Mouse (Mus musculus) intestine, embryonic 14.5 days (tissue): ENCODE measurements at regions not wholly inside any gene's neighbourhood (a gene's known extent, or its start where the extent isn't known, plus 50 kb on each side); places are given as distances from the start of the nearest gene placed in this dataset.

ENCODE experiments used
- ATAC-seq: fragments of 200-750 bp; cut with Nextera tagmentation; replicated peaks from 2 replicates; pipeline ENCODE4 v1.8.0; 2017; ENCODE audit warnings: low read depth, moderate number of reproducible peaks, moderate TSS enrichment, moderate library complexity; ENCODE audit not compliant: low FRiP score, low TSS enrichment
- DNase-seq: peaks from one replicate; pipeline ENCODE4 v3.0.0-alpha.2; 2018; ENCODE audit warnings: low spot score
- H3K27ac ChIP-seq: fragments of 300-500 bp; sonication (generic); 2 replicates; pipeline ENCODE4 v1.5.1; 2014; ENCODE audit warnings: low read depth, mild to moderate bottlenecking, control low read depth
- H3K27me3 ChIP-seq: fragments of 300-500 bp; sonication (generic); replicated peaks from 2 replicates; pipeline ENCODE4 v1.6.1; 2014; ENCODE audit warnings: low read length, control low read depth; ENCODE audit not compliant: control insufficient read depth, insufficient read depth
- H3K36me3 ChIP-seq: fragments of 300-500 bp; sonication (generic); 2 replicates; pipeline ENCODE4 v1.6.1; 2014; ENCODE audit warnings: low read length, control low read depth; ENCODE audit not compliant: control insufficient read depth, insufficient read depth
- H3K4me1 ChIP-seq: fragments of 300-500 bp; sonication (generic); replicated peaks from 2 replicates; pipeline ENCODE4 v1.6.1; 2014; ENCODE audit warnings: low read length, control low read depth, mixed read lengths; ENCODE audit not compliant: control insufficient read depth, insufficient read depth
- H3K4me2 ChIP-seq: fragments of 300-500 bp; sonication (generic); 2 replicates; pipeline ENCODE4 v1.6.1; 2014; ENCODE audit warnings: low read length
- H3K4me3 ChIP-seq: fragments of 300-500 bp; sonication (generic); 2 replicates; pipeline ENCODE4 v1.5.1; 2014; ENCODE audit warnings: low read depth, low read length, control low read depth, mixed read lengths
- H3K9ac ChIP-seq: fragments of 300-500 bp; sonication (generic); 2 replicates; pipeline ENCODE4 v1.6.1; 2014; ENCODE audit warnings: mild to moderate bottlenecking, low read length
- H3K9me3 ChIP-seq: fragments of 300-500 bp; sonication (generic); 2 replicates; pipeline ENCODE4 v1.6.1; 2016; ENCODE audit warnings: low read length, control low read depth; ENCODE audit not compliant: control insufficient read depth
- WGBS: fragments of 180-500 bp; shearing (Covaris S2); extraction: QIAGEN DNeasy Blood & Tissue Kit; methylation state at CpG from one replicate; pipeline ENCODE4 v1.1.7; 2014; 5-methylcytosine and 5-hydroxymethylcytosine counted together

GRCm38 (mm10) chr12:109958357-109959085, 320.3 kb upstream of the Dio3 start:
- H3K9ac ChIP-seq = no peak overlapping the region
- DNase-seq (peak; percentile 92), ATAC-seq (peak; percentile 94)
- no peak overlapping the region for H3K4me3 ChIP-seq
- peaks cover 9% of the 10 kb centered on the region; the same call in 1 of the 2 replicates for H3K4me1 ChIP-seq
- H3K27me3 ChIP-seq = no peaks in the 10 kb centered on the region
- H3K9me3 ChIP-seq = no peaks in the 10 kb centered on the region
- H3K4me2 ChIP-seq = no peak overlapping the region
- H3K36me3 ChIP-seq = no peaks in the 10 kb centered on the region
- WGBS = 43% methylated on average over 18 of the region's 18 CpGs
- no peak overlapping the region for H3K27ac ChIP-seq

- H3K36me3 ChIP-seq = no peaks in the 10 kb centered on the region
- H3K9me3 ChIP-seq = no peaks in the 10 kb centered on the region
- DNase-seq (no peak), ATAC-seq (no peak)
- H3K4me3 ChIP-seq = no peak overlapping the region
- H3K9ac ChIP-seq = no peak overlapping the region
- no peak overlapping the region for H3K4me2 ChIP-seq
- no peaks in the 10 kb centered on the region for H3K27me3 ChIP-seq
- no peaks in the 10 kb centered on the region for H3K4me1 ChIP-seq
- no peak overlapping the region for H3K27ac ChIP-seq
- WGBS = 91% methylated on average over 12 of the region's 12 CpGs
Observed at GRCm38 (mm10) chr12:109966776-109967175, 312.1 kb upstream of the Dio3 start.

- H3K4me3 ChIP-seq = no peak overlapping the region
- no peaks in the 10 kb centered on the region for H3K9me3 ChIP-seq
- 82% methylated on average over 7 of the region's 7 CpGs for WGBS
- ATAC-seq (no peak), DNase-seq (no peak)
- no peak overlapping the region for H3K4me2 ChIP-seq
- no peak overlapping the region for H3K27ac ChIP-seq
- H3K4me1 ChIP-seq = no peaks in the 10 kb centered on the region
- H3K36me3 ChIP-seq = no peaks in the 10 kb centered on the region
- no peaks in the 10 kb centered on the region for H3K27me3 ChIP-seq
- H3K9ac ChIP-seq = no peak overlapping the region
Observed at GRCm38 (mm10) chr12:109968303-109968702, 310.6 kb upstream of the Dio3 start.

GRCm38 (mm10) chr12:109971508-109971907, 307.4 kb upstream of the Dio3 start:
- no peaks in the 10 kb centered on the region for H3K36me3 ChIP-seq
- no peaks in the 10 kb centered on the region for H3K9me3 ChIP-seq
- no peak overlapping the region for H3K27ac ChIP-seq
- H3K9ac ChIP-seq = no peak overlapping the region
- H3K27me3 ChIP-seq = no peaks in the 10 kb centered on the region
- 69% methylated on average over 3 of the region's 3 CpGs for WGBS
- DNase-seq = no peak
- no peak overlapping the region for H3K4me2 ChIP-seq
- no peak overlapping the region for H3K4me3 ChIP-seq
- ATAC-seq = no peak
- H3K4me1 ChIP-seq = no peaks in the 10 kb centered on the region

GRCm38 (mm10) chr12:109972366-109973015, 306.4 kb upstream of the Dio3 start:
- no peak overlapping the region for H3K4me2 ChIP-seq
- H3K4me1 ChIP-seq = no peaks in the 10 kb centered on the region
- ATAC-seq (no peak), DNase-seq (no peak)
- no peak overlapping the region for H3K4me3 ChIP-seq
- H3K9ac ChIP-seq = no peak overlapping the region
- H3K36me3 ChIP-seq = no peaks in the 10 kb centered on the region
- WGBS = 59% methylated on average over 5 of the region's 5 CpGs
- H3K27ac ChIP-seq = no peak overlapping the region
- H3K27me3 ChIP-seq = no peaks in the 10 kb centered on the region
- no peaks in the 10 kb centered on the region for H3K9me3 ChIP-seq

- Histone ChIP-seq H3K27me3 (no peaks in the 10 kb centered on the region), H3K9me3 (no peaks in the 10 kb centered on the region), H3K4me3 (no peak overlapping the region), H3K9ac (no peak overlapping the region), H3K27ac (no peak overlapping the region), H3K4me2 (no peak overlapping the region), H3K36me3 (no peaks in the 10 kb centered on the region), H3K4me1 (no peaks in the 10 kb centered on the region)
- DNase-seq = no peak
- WGBS = 78% methylated on average over 4 of the region's 4 CpGs
- ATAC-seq = no peak
Observed at GRCm38 (mm10) chr12:109973598-109973997, 305.3 kb upstream of the Dio3 start.

GRCm38 (mm10) chr12:109975176-109975972, 303.5 kb upstream of the Dio3 start:
- WGBS = 86% methylated on average over 17 of the region's 17 CpGs
- H3K9ac ChIP-seq = no peak overlapping the region
- no peaks in the 10 kb centered on the region for H3K36me3 ChIP-seq
- H3K4me2 ChIP-seq = no peak overlapping the region
- H3K9me3 ChIP-seq = no peaks in the 10 kb centered on the region
- H3K27ac ChIP-seq = no peak overlapping the region
- DNase-seq (no peak), ATAC-seq (no peak)
- H3K27me3 ChIP-seq = no peaks in the 10 kb centered on the region
- no peaks in the 10 kb centered on the region for H3K4me1 ChIP-seq
- no peak overlapping the region for H3K4me3 ChIP-seq

GRCm38 (mm10) chr12:109984651-109985050, 294.2 kb upstream of the Dio3 start:
- Histone ChIP-seq H3K27ac (no peak overlapping the region), H3K9me3 (no peaks in the 10 kb centered on the region; the same call in 1 of the 2 replicates), H3K4me2 (no peak overlapping the region), H3K27me3 (no peaks in the 10 kb centered on the region), H3K36me3 (no peaks in the 10 kb centered on the region), H3K4me1 (no peaks in the 10 kb centered on the region), H3K9ac (no peak overlapping the region), H3K4me3 (no peak overlapping the region)
- ATAC-seq = no peak
- WGBS = 85% methylated on average over 11 of the region's 11 CpGs
- no peak for DNase-seq
